Mouse (Mus musculus) lung, embryonic 16.5 days (tissue): ENCODE measurements around the gene Afap1l2. TPM values are rescaled to one million over a fixed set of nuclear protein-coding genes. Genes with fewer than 3 reads are reported as not detected.

Source experiments
- ATAC-seq: fragments of 200-750 bp; cut with Nextera tagmentation; 2 replicates; pipeline ENCODE4 v1.8.0; 2017; ENCODE audit warnings: low read depth, mild to moderate bottlenecking, moderate library complexity
- H3K27ac ChIP-seq: fragments of 300-500 bp; sonication (generic); 2 replicates; pipeline ENCODE4 v1.5.1; 2014; ENCODE audit warnings: mild to moderate bottlenecking, control low read depth, low read length
- H3K27me3 ChIP-seq: fragments of 300-500 bp; sonication (generic); 2 replicates; pipeline ENCODE4 v1.6.1; 2014; ENCODE audit warnings: low read depth, low read length, mixed read lengths; ENCODE audit not compliant: control insufficient read depth, insufficient read depth
- H3K36me3 ChIP-seq: fragments of 300-500 bp; sonication (generic); 2 replicates; pipeline ENCODE4 v1.6.1; 2014; ENCODE audit warnings: low read length; ENCODE audit not compliant: control insufficient read depth, insufficient read depth
- H3K4me1 ChIP-seq: fragments of 300-500 bp; sonication (generic); replicated peaks from 2 replicates; pipeline ENCODE4 v1.6.1; 2014; ENCODE audit warnings: low read length, mixed read lengths; ENCODE audit not compliant: control insufficient read depth, insufficient read depth
- H3K4me2 ChIP-seq: fragments of 300-500 bp; sonication (generic); 2 replicates; pipeline ENCODE4 v1.6.1; 2014; ENCODE audit warnings: low read depth, low read length, control low read depth
- H3K4me3 ChIP-seq: fragments of 300-500 bp; sonication (generic); 2 replicates; pipeline ENCODE4 v1.5.1; 2014; ENCODE audit warnings: mild to moderate bottlenecking, low read length, control low read depth
- H3K9ac ChIP-seq: fragments of 300-500 bp; sonication (generic); 2 replicates; pipeline ENCODE4 v1.6.1; 2014; ENCODE audit warnings: low read length, control low read depth
- H3K9me3 ChIP-seq: fragments of 300-500 bp; sonication (generic); 2 replicates; pipeline ENCODE4 v1.6.1; 2016; ENCODE audit warnings: low read length; ENCODE audit not compliant: control insufficient read depth
- WGBS: fragments of 180-500 bp; shearing (Covaris S2); extraction: QIAGEN DNeasy Blood & Tissue Kit; methylation state at CpG from one replicate; pipeline ENCODE4 v1.1.7; 2014; 5-methylcytosine and 5-hydroxymethylcytosine counted together
- polyA plus RNA-seq: library from polyadenylated mRNA; unstranded; fragments of >200 nt; fragmentation: Nextera tagmentation; extraction: Ambion mirVana; gene quantifications from 2 replicates; pipeline ENCODE4 v1.2.1, GENCODE M21; 2015

Gene Afap1l2
- polyA plus RNA-seq, 1 experiment from 2014 or later = 31.3 TPM

- Histone ChIP-seq H3K4me3 (no peak overlapping the region), H3K9ac (no peak overlapping the region), H3K36me3 (0 out of 2 replicates have a peak, but pooled peaks cover 4% of the 10 kb centered on the region), H3K27ac (no peak overlapping the region), H3K4me2 (no peak overlapping the region), H3K4me1 (peaks cover 5% of the 10 kb centered on the region; the same call in 1 of the 2 replicates), H3K9me3 (no peaks in the 10 kb centered on the region), H3K27me3 (no peaks in the 10 kb centered on the region)
- peak; percentile 55 for ATAC-seq
- 70% methylated on average over 17 of the region's 17 CpGs for WGBS
Observed at GRCm38 (mm10) chr19:56908472-56909270, 99.4 kb downstream of the Afap1l2 start.

GRCm38 (mm10) chr19:56907850-56908249 lies 100.2 kb downstream of the Afap1l2 start:
- ATAC-seq = no peak

GRCm38 (mm10) chr19:56905395-56905794 lies 102.6 kb downstream of the Afap1l2 start:
- Histone ChIP-seq H3K36me3 (no peaks in the 10 kb centered on the region), H3K27ac (no peak overlapping the region), H3K4me3 (no peak overlapping the region), H3K9me3 (no peaks in the 10 kb centered on the region), H3K4me2 (no peak overlapping the region), H3K4me1 (0 out of 2 replicates have a peak, but pooled peaks cover 2% of the 10 kb centered on the region), H3K9ac (no peak overlapping the region), H3K27me3 (no peaks in the 10 kb centered on the region)
- 87% methylated on average over 7 of the region's 7 CpGs for WGBS
- no peak for ATAC-seq

More at GRCm38 (mm10) chr19:56907850-56908249, 100.2 kb downstream of the Afap1l2 start:
- H3K9ac ChIP-seq = no peak overlapping the region
- no peak overlapping the region for H3K4me3 ChIP-seq
- H3K9me3 ChIP-seq = no peaks in the 10 kb centered on the region
- WGBS = 39% methylated on average over 3 of the region's 3 CpGs
- H3K4me2 ChIP-seq = no peak overlapping the region
- no peak overlapping the region for H3K27ac ChIP-seq
- 0 out of 2 replicates have a peak, but pooled peaks cover 2% of the 10 kb centered on the region for H3K36me3 ChIP-seq
- H3K27me3 ChIP-seq = no peaks in the 10 kb centered on the region
- H3K4me1 ChIP-seq = peaks cover 5% of the 10 kb centered on the region; the same call in 1 of the 2 replicates

- Histone ChIP-seq H3K9ac (no peak overlapping the region), H3K4me1 (0 out of 2 replicates have a peak, but pooled peaks cover 7% of the 10 kb centered on the region), H3K4me2 (no peak overlapping the region), H3K27me3 (no peaks in the 10 kb centered on the region), H3K27ac (no peak overlapping the region), H3K36me3 (no peaks in the 10 kb centered on the region), H3K4me3 (no peak overlapping the region), H3K9me3 (no peaks in the 10 kb centered on the region)
- no peak for ATAC-seq
- 66% methylated on average over 3 of the region's 3 CpGs for WGBS
Observed at GRCm38 (mm10) chr19:56904095-56904494, 103.9 kb downstream of the Afap1l2 start.

GRCm38 (mm10) chr19:56897654-56898053 lies 110.4 kb downstream of the Afap1l2 start:
- Histone ChIP-seq H3K27me3 (no peaks in the 10 kb centered on the region), H3K4me1 (peaks cover 9% of the 10 kb centered on the region; the same call in 1 of the 2 replicates), H3K4me3 (no peak overlapping the region), H3K4me2 (no peak overlapping the region), H3K9ac (no peak overlapping the region), H3K9me3 (no peaks in the 10 kb centered on the region), H3K36me3 (no peaks in the 10 kb centered on the region), H3K27ac (no peak overlapping the region)
- ATAC-seq = no peak
- WGBS = 84% methylated on average over 16 of the region's 16 CpGs

- H3K9ac ChIP-seq = no peak overlapping the region
- H3K27ac ChIP-seq = no peak overlapping the region
- no peaks in the 10 kb centered on the region for H3K27me3 ChIP-seq
- no peaks in the 10 kb centered on the region for H3K9me3 ChIP-seq
- no peak overlapping the region for H3K4me2 ChIP-seq
- H3K4me1 ChIP-seq = peaks cover 13% of the 10 kb centered on the region
- no peak for ATAC-seq
- 58% methylated on average over 5 of the region's 5 CpGs for WGBS
- H3K36me3 ChIP-seq = no peaks in the 10 kb centered on the region
- no peak overlapping the region for H3K4me3 ChIP-seq
Observed at GRCm38 (mm10) chr19:56893326-56893725, 114.7 kb downstream of the Afap1l2 start.

GRCm38 (mm10) chr19:56892586-56892985 lies 115.4 kb downstream of the Afap1l2 start:
- Histone ChIP-seq H3K4me2 (no peak overlapping the region), H3K36me3 (no peaks in the 10 kb centered on the region), H3K27me3 (no peaks in the 10 kb centered on the region), H3K27ac (no peak overlapping the region), H3K4me3 (no peak overlapping the region), H3K9me3 (no peaks in the 10 kb centered on the region), H3K9ac (no peak overlapping the region), H3K4me1 (peaks cover 13% of the 10 kb centered on the region)
- 83% methylated on average over 5 of the region's 5 CpGs for WGBS
- no peak for ATAC-seq

- Histone ChIP-seq H3K27ac (0 out of 2 replicates have a peak overlapping the region, but pooled peaks have one; percentile 43), H3K9ac (no peak overlapping the region), H3K4me2 (no peak overlapping the region), H3K4me3 (no peak overlapping the region), H3K4me1 (peaks cover 12% of the 10 kb centered on the region), H3K36me3 (no peaks in the 10 kb centered on the region), H3K9me3 (no peaks in the 10 kb centered on the region), H3K27me3 (no peaks in the 10 kb centered on the region)
- 51% methylated on average over 2 of the region's 2 CpGs for WGBS
- ATAC-seq = peak; percentile 54
Observed at GRCm38 (mm10) chr19:56891438-56891837, 116.6 kb downstream of the Afap1l2 start.

- Histone ChIP-seq H3K4me2 (no peak overlapping the region), H3K9ac (no peak overlapping the region), H3K4me3 (no peak overlapping the region), H3K36me3 (no peaks in the 10 kb centered on the region), H3K27ac (no peak overlapping the region), H3K4me1 (peaks cover 10% of the 10 kb centered on the region), H3K9me3 (no peaks in the 10 kb centered on the region), H3K27me3 (no peaks in the 10 kb centered on the region)
- ATAC-seq = no peak
- WGBS = 69% methylated on average over 5 of the region's 5 CpGs
Observed at GRCm38 (mm10) chr19:56888654-56889053, 119.4 kb downstream of the Afap1l2 start.
